Mouse (Mus musculus) layer of hippocampus, adult 9-11 months (tissue): Measurements from ENCODE around the gene Isg20.

Experiments used
- DNase-seq: peaks from one replicate; pipeline ENCODE4 v3.0.0; 2022

Isg20 gene

DNA sequence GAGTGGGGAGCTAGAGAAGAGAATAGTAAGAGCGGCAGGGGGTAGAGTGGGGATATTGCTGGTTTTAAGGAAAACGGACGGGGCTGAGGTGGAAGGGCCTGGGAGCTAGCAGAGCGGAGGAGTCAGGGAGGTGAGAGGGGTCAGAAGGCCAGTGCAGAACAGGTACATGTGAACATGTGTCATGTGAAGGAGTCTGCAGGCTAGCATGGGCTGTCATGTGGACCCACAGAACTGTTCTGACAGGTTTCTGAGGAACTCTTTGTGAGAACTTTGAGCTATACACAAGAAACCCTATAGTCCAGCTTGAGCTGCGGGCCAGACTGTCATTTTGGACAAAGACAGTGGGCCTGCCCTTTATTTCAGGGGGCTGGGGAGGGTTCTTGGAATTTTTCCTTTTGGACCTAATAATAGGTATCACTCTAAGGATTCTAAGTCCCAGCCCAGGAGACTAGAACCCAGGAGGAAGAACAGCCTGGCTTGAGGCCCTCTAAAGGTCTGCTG is at the start of gene Isg20:
Isg20 (plus strand) TSS at position 451 of the 501 bp plus-strand sequence.
- DNase-seq: no peak

DNA sequence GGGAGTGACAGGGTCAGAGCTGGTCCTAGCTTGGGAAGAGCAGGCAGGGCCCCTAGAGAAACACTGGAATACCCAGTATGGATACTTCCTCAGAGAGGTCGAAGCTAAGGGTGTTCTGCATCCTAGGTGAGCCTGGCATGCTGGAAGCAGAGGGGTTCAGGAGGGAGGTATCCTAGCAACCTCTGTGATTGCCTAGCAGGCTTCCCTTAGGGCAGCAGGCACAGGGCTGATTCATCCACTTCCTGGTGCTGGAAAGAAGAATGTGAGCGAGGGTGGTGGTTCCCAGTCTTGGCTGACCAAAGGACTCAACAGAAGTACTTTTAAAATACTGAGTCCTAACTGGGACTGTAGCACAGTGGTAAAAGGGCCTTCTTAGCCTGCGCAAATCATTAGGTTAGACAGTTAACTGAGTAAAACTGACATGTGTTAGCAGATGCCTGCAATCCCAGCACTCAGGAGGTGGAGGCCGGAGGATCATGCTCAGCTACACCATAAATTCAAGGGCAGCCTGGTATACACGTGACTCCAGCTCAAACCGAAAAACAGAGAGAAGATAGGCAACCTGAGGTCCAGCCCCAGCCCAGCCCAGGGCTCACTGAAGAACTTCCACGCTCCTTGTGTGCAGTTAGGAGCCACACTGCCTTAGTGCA is 49.3 kb upstream of the Isg20 start:
- no peak for DNase-seq

DNA sequence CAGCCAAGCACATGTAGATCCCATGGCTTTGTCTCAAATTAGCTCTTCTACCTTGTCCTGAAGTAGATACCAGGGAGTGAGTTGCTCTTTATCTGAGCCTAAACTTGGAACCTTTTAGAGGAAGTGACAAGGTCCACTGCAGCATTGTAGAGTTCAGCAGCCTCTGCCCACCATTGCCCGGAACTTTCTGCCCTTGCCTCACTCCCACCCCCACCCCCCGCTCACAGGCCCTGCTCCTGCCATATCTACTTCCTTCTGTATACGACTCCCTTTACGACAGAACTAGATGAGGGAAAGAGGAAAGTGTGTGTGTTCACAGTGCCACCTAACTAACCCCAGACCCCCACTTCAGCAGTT is 48.8 kb upstream of the Isg20 start:
- DNase-seq: no peak

DNA sequence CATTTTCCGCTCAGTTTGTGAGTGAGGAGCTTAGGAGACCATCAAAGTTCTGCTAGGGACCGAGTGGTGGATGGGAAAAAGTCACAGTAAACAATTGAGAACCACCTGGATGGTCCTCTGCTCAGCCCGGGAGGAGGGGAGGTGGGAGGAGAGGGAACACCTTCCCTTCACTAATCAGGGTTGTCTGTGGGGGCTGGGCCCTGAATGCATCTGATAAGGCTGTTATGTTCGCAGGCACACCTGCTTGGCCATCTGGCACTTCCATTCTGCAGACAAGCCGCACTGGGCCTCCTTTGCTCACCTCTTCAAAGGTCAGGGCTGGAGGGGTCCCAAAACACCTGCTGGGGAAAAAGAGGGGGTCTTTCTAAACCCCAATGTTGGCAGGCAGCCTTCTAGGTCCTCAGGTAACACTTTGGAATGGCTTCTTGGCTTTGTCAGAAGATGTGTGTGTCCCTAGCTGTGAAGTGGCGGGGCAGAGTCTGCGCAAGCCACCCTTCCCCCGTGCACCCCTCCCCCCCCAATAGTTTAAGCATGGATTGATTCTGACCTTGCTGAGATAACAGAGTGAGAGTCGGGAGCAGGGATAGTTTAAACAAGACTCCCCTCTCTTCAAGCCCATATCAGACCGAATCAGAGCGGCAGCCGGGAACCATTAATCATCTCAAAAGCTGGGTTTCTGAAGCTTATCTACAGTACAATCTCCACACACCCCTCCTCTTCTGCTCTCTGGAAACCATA is 47.8 kb upstream of the Isg20 start:
- no peak for DNase-seq

DNA sequence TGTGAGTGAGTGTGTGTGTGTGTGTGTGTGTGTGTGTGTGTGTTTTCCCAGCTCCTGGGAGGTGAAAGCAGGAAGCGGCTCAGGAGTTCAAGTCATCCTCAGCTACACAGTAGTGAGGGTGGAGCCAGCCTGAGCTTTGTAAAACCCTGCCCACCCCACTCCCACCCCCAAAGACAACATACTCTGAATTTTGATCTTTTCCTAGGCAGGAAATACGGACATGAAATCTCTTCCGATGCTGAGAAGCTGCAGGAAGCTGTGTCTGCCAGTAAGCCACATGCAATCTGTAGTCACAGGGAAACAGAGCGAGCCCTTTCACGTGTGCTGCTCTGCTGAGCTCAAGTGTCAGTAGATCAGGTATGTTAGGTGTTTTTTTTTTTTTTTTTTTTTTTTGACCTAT is 44.5 kb upstream of the Isg20 start:
- no peak for DNase-seq

DNA sequence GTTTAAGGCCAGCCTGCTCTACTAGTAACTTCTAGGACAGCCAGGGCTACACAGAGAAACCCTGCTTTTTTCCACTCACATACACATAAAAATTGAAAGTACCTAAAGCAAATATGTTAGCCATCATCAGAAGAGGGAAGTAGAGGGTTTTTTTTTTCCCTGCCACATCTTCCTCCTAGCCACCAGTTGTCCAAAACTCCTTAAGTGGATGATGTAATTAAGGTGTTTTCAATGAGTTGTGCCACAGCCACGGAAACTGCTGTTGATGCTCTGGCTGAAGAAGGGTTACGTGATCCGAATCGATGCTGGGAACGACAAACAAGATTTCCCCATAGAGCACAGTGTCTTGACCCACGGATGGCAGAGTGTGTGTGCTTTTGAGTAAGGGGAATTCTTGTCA is 40.9 kb upstream of the Isg20 start:
- no peak for DNase-seq

DNA sequence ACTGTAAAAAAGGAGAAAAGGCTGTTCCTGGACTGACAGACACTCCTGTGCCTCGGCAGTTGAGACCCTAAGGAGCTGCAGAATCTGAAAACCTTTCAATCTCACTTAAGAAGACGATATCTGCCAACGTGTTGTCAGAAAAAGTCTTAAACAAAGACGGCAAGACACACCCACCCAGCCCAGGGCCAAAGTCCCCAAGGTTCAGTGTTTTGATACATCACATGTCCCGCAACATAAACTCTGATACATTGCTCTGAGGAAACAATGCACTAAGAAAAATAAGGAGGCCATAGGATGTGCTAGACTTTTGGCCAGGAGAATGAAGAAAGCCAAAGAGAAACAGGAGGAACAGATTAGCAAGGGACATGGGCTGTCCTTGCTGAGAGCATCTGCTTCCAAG is 40.4 kb upstream of the Isg20 start:
- no peak for DNase-seq

DNA sequence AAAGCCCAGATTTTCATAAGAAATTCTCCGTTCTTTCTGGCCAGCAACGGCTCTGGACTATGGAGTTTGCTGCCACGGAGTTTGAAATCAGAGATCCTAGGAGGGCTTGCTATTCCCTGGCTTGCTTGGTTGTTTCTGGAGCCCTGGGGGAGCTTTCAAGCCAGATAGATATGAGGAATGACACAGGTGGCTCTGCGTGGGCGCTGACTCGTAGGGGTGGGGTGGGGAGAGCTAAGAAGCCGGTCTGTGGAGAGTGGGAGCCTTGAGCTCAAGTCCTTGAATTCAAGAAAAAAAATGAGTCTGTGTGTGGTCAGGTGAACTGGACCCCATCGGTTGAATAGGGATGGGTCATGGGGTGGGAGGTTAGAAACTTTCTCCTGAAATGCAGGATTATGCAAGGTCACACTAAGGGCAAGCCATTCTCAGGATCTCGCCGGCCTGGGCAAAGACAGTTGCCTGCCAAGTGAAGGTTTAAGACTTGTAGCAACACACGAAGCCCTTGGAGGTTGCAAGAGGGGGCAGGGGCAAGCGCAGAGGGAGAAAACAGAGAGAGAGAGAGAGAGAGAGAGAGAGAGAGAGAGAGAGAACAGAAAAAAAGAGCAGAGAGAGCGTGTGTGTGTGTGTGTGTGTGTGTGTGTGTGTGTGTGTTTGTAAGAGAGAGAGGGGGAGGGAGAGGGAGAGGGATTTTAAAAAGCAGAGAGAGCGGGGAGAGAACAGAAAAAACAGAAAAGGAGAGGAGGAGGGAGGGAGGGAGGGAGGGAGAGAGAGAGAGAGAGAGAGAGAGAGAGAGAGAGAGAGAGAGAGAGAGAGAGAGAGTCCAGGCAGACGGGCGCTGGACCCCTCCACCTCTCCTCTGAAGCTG is 31.4 kb upstream of the Isg20 start:
- no peak for DNase-seq

DNA sequence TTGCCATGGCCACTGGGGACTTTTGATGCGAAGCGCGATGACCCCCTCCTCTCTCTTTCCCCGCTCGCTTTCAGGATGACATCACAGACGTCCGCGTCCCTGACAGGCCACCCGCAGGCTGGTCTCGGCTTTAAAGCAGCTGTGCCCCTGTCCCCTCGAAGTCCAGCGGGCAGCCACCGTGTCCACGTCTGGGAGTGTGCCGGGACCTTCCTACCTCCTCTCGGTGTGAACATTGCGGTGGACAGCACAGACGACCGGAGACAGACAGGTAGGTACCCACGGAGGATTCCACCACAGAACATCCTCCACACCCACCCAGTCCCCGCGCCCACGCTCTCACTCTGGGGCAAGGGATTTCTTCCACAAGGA is 30.8 kb upstream of the Isg20 start:
- DNase-seq: peak; percentile 41

DNA sequence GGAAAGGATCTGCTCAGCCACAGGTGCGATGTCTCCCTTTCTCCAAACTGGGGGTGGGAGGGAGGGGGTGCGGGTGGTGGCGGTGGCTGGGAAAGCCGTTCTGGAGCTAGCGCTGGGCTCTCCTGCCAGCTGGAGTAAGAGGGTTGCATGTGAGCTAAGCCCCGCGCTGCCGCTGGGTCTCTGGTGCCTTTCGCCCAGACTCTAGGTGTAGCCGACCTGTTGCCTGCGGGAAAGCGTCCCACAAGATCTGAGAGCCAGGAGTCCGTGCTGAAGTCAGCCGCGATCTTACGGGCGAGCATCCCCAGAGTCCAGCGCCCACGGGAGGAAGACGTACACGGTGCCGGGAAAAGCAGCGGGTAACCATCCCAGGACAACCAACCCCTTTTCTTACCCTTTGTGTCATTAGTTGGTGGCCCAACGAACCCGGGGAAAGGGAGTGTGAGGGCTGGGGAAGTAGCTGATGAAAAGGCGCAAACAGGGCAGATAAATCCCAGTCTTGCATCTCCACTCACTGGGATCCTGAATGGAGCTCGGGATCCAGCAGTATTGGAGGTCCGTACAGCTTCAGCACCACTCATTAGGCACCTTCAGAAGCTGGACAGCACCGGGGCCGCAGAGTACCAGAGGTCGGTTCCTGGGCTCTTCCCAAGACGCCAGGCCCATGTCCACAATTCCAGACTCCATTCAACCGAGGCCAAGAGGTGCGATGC is 30.1 kb upstream of the Isg20 start:
- DNase-seq: no peak

DNA sequence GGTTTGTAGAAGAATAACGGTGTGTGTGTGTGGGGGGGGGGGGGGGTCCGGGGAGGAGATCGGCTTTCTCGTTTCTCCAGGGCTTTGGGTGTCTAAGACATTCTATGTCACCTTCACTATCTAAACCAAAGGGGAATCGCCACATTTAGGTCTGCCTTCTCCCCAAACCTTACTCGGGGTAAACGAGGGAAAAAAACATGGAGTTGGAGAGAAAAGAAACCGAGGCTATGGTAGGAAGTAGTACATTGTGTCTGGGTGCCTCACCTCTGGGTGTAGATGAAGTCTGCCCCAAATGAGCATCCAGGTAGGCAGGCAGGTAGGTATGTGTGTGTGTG is 29.5 kb upstream of the Isg20 start:
- no peak for DNase-seq

DNA sequence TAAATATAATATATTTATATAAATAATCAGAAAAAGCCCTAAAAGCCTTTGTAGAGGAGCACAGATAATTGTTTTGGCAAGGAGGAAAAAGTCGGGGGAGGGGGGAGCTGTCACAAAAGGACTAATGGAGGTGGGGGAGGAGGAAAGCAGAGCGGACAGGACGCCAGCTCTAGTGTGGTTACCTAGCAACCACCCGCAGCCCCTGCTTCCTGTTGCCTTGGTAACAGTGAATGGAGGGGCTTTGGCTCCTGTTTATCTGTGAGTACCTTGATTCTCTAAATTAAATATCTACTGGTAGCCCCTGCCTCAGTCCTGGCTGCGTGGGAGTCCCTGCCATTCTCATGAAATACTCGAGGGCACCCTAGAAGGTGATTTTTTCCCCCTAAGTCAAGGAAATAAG is 29.1 kb upstream of the Isg20 start:
- peak; percentile 66 for DNase-seq

DNA sequence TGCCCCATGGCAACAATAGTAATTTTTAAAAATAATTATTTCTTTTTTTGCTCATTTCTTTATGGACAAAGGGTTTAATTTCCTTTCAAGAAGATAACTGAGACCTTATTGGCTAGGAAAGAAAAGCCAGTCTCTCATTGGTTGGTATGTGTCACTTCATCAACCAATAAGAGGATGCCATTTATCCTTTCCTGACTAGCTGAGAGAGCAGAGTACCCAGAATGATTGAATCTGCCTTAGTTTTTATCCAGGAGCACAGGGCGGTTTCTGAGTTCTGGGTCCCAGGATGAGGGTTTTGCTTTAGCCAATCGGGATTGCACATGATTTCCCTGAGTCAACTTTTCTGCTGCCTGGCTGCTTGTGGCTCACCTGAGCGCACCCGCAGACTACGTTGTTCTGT is 27.8 kb upstream of the Isg20 start:
- DNase-seq: no peak

DNA sequence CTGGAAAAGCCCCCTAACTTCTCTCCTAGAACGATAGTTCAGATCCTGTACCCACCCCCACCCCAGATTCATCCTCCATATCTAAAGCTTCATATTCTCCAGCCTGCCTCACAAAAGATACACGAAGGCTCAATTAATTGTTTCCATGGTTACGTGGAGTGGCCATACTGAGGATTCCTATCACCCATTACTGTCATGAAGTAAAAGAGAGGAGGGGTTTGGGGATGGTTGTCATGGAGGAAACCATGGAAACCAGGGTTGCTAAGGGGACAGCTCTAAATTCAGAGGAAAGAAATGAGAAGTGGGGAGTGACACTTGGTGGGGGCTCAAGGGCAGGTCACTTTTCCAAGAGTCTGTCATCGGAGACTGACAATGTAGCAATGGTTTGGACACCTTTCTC is 26.7 kb upstream of the Isg20 start:
- no peak for DNase-seq

DNA sequence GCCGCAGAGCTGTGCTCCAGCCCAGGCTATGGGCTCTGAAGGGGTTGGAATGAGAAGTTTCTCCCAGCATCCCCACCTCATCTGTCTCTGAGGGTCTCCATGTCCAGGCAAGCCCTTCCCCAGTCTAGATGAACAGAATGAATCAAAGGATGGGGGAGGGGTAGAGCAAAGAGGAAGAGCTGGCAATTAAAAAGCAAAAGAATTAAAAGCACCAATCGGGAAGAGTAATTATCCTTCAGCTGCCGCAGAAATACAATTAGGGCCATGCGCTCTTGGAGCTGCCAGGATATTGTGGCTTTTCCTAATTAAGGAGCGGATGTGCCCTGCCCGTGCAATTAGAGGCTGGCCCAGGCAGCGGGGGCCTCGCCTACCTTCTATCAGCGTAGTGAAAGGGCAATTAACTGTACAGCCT is 25.8 kb upstream of the Isg20 start:
- no peak for DNase-seq

DNA sequence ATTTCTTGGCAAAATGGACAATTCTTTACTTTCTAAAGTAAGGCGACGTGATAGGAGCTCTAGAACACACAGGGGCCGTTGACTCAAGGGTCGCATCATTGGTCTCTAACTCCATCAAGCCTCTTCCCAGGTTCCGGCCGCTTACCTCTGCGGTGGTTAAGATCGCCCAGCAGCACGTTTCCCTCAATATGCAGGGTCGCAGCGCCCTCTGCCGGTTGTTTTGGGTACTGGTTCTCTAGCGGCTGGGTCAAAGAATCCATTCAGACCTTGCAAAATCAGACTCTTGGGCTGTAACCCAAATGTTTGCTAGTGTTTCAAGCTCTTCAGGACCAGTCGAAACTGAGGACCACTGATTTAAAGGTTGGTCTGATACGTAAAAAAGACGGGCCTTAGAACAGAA is 22.6 kb upstream of the Isg20 start:
- peak; percentile 66 for DNase-seq

DNA sequence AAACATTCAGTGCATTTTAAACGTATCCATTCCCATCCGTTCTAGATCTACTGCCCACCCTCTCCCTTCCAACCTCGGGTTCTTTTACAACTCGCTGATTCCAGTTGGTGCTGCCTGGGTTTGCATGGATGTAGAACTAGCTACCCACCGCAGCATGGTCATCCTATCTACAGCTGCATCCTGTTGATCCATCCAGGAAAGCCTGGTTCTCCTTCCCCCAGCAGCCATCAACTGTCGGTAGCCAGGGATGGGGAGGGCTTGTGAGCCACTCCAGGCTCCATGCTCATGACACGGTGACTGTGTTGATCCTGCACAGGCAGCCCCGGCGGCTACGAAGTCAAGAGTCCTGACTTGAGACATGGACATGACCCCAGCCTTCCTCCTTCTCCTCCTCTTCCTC is 19.3 kb upstream of the Isg20 start:
- DNase-seq: no peak

DNA sequence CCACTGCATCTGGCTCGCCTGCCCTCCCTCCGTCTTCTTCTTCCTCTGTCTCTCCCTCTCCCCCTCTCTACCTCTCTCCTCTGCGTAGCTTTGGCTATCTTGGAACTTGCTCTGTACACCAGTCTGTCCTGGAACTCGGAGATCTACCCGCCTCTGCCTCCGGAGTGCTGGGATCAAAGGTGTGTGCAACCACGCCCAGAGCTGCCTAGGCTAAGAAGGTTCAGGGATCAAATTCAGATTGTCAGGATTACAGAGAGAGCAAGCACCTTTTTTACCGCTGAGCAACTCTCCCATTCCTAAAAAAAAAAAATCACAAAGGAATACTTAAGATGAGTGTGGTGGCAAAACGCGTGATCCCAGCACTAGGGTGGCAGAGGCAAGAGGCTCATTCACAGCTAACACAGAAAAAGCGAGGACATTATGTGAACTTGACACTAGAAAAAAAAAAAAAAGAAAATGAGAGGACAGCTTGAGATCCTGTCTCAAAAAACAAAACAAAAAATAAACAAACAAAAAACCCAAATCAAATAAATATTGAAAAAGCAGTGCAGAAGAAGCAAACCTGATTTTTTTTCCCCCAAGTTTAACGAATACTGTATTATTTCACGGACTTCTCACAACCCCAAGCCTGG is 18.1 kb upstream of the Isg20 start:
- no peak for DNase-seq

DNA sequence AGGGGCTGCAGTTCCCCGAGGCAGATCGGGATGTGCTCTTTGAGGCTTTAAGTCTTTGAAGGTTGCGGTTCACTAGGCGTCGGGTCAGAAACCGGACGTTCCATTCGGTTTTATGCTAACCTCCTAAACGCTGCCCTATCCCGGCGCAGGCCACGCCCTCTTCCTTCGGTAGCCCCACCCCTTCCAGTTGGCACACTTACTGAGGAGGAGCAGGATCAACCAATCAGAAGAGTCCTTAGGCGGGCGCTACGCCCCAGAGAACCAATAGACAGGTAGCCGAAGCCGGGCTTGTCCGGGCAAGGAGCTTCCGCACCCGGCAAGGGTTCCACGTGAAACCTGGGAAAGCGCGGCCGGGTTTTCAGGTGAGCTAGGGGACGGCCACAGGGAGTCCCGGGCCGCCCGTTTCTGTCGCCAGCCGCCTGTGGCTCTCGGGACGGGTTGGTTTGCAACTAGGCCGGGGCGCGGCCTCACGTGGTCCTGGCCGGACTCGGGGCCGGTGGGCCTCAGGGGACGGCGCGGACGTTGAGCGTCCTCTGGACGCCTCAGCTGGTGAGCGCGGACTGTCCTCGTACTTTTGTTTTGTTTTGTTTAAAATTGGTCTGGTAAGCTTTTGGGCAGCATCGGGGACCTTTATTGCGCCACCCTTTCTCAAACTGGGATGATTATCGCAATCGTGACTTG is 17.4 kb upstream of the Isg20 start, which contains the start of gene Aen:
Aen (plus strand) TSS at position 202 of the 681 bp plus-strand sequence.
- DNase-seq: peak; percentile 98

DNA sequence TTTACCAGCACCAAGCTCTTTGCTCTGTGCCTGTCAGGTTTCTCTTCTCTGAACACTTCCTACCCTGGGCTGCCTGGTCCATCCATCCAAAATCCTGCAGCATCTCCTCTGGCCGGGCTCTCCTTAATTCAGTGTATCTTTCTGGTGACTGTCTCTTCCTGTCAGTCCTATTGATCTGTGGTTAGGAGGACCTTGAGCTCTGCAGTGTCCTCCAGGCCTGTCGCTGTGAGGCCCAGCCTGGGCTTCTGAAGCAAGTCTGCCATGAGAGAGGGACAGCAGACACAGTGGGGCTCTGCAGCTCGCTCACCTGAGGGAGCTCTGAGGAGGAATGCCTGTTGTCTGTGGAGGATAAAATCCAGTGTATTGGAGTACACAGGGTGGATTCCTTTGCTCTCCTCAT is 15.7 kb upstream of the Isg20 start:
- DNase-seq: no peak

DNA sequence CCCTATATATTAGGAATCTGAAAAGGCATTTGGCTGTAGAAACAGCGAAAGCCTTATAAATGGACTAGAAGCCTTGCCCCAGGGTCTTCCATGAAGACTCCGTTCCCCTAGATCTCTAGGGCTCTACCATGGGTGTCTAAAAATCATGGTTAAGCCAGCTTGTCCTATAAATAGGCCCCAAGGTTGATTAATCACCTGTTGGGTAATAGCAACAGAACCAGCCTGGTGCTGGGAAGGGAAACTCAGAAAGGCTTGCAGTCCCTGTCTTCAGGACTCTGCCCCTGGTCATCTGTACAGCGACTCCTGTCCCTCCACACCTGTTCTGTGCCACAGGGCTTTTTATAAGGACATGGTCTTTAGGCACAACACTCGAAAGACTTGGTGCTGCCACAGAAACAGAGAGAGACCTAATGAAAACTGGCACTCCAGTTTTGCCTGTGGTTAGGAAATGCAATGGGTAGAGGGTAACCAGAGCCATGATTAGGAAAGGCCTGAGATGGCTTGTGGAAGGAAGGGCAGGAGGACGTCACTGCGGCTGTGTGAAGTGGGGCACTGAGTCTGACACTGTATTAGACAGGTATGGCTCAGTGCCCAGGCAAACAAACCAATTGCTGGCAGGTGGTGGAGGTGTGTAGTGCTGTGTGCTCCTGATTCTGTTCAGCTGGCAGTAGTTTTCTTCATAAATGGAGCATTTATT is 9.9 kb upstream of the Isg20 start:
- DNase-seq: no peak

DNA sequence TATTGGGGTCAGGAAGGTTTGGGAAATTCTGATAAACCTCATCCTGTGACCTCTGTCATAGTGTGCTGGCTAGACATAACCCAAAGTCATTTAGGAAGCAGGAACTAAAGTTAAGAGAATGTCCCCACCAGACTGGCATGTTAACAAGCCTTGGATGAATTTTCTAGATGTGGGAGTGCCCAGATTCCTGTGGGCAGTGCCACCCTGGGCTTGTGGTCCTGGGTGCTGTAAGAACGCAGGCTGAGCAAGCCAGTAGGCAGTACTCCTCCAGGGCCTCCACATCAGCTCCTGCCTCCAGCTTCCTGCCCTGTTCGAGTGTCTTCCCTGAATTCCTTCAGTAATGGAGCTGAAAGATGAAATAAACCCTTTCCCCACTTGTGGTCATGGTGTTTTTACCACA is 9.0 kb upstream of the Isg20 start:
- no peak for DNase-seq
